Mouse (Mus musculus) cortical plate, adult 2 months (tissue): ENCODE data around the gene Map4k5.

ENCODE experiments used
- CTCF ChIP-seq: fragments of 200-500 bp; IDR thresholded peaks from 2 replicates; pipeline ENCODE4 v1.5.1; 2011; ENCODE audit warnings: mild to moderate bottlenecking, control low read depth, low read length; ENCODE audit not compliant: insufficient read depth; ENCODE audit errors: extremely low read depth
- POLR2A ChIP-seq: fragments of 200-500 bp; IDR thresholded peaks from 2 replicates; pipeline ENCODE4 v1.6.1; 2011; ENCODE audit warnings: mild to moderate bottlenecking, low read length, control low read depth; ENCODE audit not compliant: insufficient read depth; ENCODE audit errors: extremely low read depth

DNA sequence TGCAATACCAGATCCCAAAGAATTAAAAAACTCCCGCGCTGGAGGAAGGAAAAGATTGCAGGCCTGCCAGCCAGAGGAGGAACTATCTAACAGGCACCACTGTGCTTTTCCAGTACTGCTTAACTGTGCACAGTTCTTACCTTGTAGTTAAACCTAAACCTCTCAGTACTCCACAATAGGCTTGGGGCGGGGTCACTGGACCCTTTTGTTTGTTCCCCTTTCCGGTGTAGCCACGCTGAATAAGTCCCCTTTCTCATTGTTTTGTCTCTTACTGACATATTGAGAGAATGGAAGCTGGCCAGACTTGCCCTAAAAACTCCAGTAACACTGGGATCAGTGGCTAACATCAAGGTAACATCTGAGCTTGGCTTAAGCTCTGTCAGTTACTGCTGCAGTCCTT lies 44.7 kb upstream of the Map4k5 start:
- TF ChIP-seq POLR2A (no peak), CTCF (no peak)
